Mouse (Mus musculus) layer of hippocampus, adult 9-11 months (tissue): ENCODE data around the gene F11r.
"Not testable (repeated sequence)": the region's sequence is repeated elsewhere in the genome, so short reads cannot be mapped to it uniquely, and the experiment has no call there.

Experiments used
- DNase-seq: peaks from one replicate; pipeline ENCODE4 v3.0.0; 2022

F11r gene

DNA sequence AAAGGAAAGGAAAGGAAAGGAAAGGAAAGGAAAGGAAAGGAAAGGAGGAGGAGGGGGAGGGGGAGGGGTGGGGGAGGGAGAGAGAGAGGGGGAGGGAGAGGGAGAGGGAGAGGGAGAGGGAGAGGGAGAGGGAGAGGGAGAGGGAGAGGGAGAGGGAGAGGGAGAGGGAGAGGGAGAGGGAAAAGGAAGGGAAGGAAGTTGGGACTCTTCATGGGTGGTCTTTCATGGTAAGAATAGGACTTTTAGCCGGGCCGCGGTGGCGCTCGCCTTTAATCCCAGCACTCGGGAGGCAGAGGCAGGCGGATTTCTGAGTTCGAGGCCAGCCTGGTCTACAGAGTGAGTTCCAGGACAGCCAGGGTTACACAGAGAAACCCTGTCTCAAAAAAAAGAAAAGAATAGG lies 34.6 kb downstream of the F11r start:
- not testable (repeated sequence) for DNase-seq

DNA sequence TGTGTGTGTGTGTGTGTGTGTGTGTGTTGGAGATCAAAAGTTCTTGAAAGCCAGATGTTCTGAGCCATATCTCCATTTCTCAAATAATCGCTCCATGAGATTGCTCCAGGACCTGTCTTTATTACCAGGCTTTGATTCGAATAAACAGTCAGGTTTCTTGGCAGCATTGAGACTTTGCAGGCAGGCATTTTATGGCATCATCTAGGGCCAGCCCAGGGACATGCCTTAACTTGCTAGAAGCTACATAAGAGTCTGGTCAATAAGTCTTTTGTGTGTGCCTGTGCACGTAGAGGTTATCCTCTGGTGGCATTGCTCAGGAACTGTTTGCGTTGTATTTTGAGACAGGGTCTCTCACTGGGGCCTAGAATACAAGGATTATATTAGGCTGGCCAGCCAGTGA lies 36.2 kb downstream of the F11r start:
- no peak for DNase-seq

DNA sequence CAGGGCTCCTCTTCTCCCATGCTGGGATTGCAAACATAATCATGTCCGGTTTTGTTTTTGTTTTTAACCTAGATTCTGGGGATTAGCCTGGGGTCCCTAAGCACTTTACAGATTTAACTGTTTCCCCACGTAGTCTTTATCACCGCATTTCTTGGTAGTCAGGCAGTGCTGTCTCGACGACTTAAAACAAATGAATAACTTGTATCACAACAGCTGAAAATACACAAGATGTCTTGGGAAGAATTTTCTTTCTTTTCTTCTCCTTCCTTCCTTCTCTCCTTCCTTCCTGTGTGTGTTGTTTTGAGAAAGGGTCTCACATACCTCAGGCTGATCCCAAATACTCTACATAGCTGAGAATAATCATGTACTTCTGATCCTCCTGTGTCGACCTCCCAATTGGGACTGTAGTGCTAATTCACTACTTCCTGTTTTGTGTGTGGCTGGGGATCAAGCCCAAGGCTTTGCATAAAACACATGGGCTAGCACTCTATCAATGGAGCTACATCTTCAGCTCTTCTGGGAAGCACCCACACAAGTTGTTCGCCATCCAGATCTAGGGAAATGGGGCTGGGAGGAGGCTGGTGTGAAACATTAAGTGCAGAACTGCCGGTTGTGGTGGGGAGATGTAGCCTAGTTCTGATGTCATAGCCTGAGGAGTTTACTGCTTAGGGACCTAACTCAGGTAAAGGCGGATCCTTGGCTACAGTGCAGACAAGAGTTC lies 36.7 kb downstream of the F11r start:
- DNase-seq, result no peak

DNA sequence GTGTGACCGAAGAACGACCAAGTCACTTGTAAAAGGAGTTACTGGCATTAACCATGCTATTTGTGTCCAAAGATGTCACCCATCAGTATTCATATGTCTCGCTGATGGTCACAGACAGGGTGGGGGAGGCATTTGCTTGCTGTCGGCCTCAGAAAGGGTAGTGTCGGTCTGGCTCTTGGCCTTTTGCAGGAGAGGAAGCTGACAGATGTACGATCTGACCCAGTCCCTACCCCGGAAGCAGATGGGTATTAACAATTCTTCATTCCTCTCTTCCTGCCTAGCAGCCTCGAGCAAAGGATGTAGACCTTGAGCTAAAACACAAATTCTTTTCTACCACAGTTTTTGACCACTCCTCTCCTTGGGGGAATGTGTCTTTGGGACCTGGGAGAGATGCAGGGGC lies 39.8 kb downstream of the F11r start:
- no peak for DNase-seq

DNA sequence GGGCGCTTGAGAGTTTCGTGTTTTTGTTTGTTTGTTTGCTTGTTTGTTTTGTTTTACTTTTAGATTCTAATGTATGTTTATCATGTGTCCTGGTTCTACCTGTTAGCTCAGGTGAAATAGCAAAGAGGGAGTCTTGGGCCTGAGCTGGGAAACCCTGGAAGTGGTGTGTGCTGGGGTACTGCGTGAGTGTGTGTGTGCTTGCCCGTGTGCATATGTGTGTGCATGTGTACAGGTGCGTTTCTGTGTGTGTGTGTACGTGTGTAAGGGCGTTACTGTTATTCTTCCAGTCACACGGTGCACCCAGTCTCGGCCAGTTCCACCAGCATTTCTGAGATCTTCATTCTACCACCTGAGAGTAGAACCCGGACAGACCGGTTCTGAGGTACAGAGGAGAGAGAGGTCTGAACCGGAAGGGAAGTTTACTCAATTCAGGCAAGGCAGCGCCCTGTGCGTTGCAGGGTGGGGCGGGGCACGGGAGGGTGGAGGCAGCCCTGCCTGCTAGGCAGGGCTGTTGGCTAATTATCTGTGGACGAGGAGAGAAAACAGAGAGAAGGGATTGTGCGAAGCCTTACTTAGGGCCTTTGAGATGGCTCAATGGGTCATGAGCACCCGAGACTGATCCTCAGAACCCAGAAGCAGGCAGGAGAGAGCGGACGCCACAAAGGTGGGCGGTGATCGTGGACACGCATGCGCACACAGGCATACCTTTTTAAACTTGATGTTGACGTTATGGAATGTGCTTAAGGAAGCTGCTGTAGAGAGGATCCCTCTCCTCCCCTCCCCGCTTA lies 40.6 kb downstream of the F11r start:
- DNase-seq, result no peak

DNA sequence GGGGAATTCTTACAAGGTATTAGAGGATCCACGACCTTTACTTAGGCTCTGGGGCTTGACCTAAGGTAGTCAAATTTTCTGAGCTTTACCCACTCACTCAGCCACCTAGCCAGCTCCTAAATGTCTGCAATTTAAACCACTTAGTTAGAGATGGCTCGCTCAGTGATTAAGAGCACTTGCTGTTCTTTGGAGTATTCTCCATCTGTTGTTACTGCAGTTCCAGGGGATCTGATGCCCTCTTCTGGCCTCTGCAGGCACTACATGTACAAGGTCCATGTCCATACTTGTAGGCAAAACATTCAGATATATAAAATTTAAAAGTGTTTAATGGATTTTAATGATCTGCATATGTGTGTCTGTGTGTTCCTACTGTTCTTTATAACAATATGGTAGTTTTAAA lies 41.6 kb downstream of the F11r start:
- DNase-seq, result peak; percentile 78

DNA sequence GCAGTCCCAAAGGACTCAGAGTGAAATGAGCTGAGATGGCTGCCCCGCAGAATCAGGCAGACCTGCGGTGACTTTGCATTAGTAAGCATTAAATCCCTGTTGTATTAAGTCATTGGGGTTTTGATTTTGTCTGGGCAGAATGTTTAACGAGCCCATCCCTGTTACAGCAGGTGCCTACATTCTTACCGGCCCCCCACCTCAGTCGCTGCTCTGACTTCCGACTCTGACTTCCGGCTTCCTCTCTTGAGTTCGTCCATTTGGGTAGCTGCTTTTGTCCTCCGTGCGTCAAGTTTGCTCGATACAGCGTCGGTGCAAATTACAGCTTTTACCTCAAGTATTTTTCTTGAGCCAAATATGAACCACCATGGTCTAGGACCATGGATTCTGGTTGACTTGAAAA lies 56.9 kb downstream of the F11r start:
- DNase-seq, result no peak

DNA sequence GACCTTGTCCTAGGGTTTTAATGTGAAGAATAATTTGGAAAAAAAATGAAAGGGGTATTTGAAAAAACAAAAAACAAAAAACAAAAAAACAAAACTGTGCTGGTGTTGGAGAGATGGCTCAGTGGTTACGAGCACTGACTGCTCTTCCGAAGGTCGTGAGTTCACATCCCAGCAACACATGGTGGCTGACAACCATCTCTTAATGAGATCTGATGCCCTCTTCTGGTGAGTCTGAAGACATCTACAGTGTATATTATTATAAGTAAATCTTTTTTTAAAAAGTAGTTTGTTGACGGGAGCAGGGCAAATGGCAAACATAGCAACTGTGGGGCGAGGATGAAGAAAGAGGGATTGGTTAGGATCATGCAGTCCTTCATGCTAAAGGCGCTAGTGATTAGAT lies 58.0 kb downstream of the F11r start:
- no peak for DNase-seq

DNA sequence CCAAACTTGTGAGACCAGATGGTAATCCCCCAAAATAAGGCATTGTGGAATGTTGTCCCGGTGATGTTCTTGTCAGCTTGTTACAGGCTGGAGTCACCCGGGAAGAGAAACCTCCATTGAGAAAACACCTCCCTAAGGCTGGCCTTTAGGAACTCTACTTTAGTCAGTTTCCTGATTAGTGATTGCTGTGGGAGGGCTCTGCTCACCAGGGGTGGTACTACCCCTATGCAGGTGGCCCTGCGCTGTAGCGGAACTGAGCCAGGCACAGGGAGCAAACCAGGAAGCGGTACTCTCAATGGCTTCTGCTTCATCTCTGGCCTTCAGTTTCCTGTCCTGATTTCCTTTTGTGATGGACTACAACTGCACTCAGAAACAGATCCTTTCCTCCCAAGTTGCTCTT lies 62.5 kb downstream of the F11r start:
- DNase-seq, result no peak

DNA sequence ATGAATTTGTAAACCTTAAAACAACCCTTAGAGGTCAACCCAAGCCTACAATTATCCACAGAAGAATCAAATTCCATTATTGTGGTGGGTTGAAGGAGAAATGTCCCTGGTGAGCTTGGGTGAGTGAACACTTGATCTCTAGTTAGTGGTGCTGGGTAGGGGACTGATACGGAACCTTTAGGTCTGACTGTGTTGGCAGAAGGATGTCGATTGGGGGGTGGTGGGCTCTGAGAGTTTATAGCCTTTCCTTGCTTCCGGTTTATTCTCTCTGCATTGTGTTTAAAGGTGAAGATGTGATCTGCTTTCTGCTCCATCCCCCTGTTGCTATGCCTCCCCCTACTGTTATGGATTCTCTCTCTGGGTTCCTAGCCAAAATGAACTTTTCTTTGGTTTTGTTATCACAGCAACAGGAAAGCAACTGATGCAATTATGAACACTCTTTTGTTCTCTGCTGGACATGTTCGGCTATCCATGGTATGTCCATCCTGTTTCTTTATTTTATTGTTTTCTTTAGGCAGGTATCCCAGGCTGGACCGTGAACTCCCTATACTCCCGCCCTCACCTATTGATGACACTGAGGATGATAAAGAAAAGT lies 63.8 kb downstream of the F11r start:
- DNase-seq, result no peak

DNA sequence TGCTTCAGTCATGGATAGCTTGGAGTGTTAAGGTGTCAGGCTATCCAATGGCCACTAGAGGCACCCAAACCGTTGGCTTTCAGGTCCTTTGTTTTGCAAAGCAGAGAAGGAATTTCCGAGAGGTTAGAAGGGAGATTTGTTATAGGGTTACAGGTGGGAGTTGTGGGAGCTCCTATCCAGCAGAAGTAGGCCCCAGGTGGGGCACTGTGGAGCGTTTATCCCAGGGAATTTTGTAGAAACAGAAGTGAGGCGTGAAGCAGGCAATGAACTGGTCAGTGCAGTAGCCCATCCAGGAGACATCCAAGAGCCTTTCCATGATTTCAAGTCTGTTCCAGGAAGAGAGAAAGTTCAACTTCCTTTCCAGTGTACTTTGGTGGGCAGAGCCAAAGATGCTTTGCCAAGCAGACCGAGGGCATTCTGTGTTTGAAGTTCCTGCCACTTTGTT lies 64.3 kb downstream of the F11r start:
- no peak for DNase-seq

DNA sequence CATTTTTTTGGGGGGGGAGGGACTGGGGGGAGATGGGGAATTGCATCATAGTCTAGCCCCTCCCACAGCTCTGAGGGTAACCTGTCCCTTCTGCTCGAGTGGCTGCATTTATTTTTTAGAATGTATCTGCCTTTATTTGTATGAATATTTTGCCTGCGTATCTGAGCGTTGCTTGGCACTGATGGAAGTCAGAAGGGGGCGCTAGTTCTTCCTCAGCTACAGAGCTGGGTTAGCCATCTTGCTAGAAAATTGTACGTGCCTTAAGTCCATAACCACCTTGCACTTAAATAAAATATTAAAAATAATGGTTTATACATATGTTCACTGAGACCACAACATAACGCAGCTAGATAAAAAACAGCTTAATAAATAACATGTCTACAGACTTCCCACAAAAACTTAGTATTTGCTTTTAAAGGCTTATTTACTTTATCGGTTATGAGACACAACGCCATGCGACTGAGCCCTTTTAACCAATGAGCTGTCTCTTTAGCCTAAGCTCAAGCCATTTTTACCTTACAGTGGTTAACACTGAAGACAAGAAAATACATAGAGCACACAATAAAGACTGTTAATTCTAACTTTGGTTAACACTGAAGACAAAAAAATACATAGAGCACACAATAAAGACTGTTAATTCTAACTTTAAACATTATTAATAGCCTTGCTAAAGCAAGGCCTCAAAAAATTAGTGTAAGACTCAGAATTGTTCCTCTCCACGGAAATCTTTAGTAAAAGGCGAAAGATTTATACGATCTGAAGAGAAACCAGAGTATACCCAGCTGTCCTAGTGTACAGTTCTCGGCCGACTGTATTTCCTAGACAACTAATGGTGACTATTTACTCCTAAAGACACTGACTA lies 65.3 kb downstream of the F11r start:
- peak; percentile 41 for DNase-seq

DNA sequence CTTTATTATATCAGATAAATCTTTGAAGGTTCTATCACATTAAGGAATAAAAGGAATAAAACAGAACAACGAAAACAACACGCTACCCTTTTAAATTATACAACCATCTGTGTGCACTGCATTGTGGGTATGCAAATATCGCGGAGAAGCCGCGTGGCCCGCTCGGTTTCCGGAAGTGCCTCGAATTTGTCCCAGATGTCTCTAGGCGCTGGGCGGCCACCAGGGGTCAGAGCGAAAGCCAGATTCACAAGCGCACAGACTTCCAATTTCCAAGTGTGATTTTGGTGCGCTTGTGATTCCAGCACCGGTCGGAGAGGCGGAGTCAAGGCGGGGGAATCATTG lies 65.9 kb downstream of the F11r start, which contains the start of gene Alyref2:
TSS of gene Alyref2 (plus strand) at position 229 of the 342 bp plus-strand sequence.
- peak; percentile 94 for DNase-seq

DNA sequence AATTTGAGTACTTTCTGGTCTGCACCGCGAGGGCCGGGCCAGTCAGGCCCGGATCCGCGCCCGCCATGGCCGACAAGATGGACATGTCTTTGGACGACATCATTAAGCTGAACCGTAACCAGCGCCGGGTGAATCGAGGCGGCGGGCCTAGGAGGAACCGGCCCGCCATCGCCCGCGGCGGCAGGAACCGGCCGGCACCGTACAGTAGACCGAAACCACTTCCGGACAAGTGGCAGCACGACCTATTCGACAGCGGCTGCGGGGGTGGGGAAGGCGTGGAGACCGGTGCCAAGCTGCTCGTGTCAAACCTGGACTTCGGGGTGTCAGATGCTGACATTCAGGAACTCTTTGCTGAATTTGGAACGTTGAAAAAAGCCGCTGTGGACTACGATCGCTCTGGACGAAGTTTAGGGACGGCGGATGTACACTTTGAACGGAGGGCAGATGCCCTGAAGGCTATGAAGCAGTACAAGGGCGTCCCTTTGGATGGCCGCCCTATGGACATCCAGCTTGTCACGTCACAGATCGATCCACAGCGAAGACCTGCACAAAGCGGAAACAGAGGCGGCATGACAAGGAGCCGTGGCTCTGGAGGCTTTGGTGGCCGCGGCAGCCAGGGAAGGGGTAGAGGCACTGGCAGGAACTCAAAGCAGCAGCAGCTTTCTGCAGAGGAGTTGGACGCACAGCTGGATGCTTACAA lies 66.4 kb downstream of the F11r start:
- DNase-seq, result peak; percentile 50

DNA sequence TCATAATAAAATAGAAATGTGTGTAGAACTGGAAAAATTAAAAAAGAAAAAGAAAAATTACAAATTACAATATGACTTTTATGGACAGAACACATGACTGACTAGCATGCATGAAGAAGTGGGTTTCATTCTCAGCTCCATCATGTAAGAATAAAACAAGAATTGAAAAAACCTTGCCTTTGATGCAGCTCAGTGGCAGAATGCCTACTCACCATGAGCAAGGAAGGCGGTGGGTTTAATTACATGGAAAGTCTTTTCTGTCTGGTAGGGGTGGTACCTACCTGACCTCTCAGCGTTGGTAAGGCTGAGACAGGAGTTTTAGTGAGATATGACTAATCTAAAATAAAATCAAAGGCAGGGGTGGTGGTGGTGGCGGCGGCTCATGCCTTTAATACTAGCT lies 67.3 kb downstream of the F11r start:
- DNase-seq, result no peak

DNA sequence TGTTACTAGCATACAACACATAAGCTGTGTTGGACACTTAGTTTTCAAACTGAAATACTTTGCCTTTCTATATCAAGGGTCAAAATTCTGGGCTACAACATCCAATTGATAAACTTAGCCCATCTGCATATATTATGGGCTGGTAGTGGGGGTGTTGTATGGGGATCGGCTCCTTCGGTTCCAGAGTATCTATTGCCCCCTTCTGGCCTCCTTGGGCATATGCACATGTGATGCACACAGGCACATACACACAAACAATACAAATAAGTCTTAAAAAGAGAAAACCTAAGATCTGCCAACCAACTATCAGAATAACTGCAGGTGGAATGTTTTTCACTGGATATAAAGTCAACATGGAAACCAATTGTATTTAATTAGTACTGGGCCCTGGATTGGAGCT lies 75.9 kb downstream of the F11r start:
- no peak for DNase-seq

DNA sequence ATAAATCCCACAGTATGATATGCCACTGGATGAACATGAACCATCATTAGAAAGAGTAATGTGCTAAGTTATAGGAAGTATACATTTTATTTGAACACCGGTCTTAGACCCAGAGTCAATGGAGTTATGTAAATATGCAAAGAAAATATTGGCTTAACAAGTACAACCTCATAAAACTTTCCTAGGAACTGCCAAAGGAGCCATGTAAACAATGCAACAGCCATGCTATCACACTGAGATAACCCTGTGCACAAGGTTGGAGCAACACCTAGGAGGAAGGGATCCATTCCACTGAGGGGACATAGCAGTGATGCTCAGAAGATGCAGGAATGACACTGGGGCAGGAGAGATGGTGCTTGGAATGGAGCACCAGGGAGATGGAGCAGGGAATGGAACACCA lies 76.4 kb downstream of the F11r start:
- DNase-seq, result no peak
